10 mouse cellular contexts compared by ENCODE assay signal in the genomic region with DNA sequence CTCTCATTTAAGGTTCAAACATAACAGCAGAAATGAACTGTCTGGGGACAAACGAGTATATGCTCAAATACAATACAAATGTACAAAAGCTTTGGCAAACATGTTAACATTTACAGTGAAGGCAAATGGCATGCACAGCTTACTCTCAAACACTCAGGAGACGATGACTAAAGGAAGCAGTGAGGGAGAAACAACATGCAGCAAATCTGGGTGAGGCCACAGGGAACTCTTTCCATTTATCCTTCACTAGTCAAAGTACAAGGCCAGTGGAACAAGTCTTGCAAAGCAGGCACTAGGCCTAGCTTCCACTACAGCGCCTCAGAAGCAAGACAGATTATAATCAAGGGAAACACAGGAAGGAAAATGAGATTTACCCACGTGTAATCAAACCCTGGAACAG. TPM values are rescaled to one million over a fixed set of nuclear protein-coding genes. Genes with fewer than 3 reads are reported as not detected.
DNase-seq lines count a peak whose midpoint lies in the region; ATAC-seq and TF ChIP-seq lines count a peak whose summit lies in the region.
"Had no signal": no experiment of that assay in that cellular context is flagged by ENCODE, and none has a peak within 500 bp of the region (broad histone marks: within the 10 kb centered on the region; RNA-seq: fewer than 3 reads in every experiment).

No protein-coding gene starts in this region.

- DNase-seq in heart, postnatal 4 days: no peak
- DNase-seq in lung, postnatal 0 days (ENCODE audit: low spot score): peak; percentile 48
- DNase-seq in lung, postnatal 10 days: no peak
- no peak for DNase-seq in gastrocnemius, adult 2 months
- no peak for DNase-seq in cerebellum, adult 8-10 months

- no peak for TF ChIP-seq CTCF in lung, postnatal 0 days (IDR thresholded peaks at IDR 0.05)
- TF ChIP-seq CTCF in gastrocnemius, adult 2 months (IDR thresholded peaks at IDR 0.05): no peak

- no peak overlapping the region for H3K9ac ChIP-seq in heart, embryonic 16.5 days (ENCODE audit: low read length)
- no peak overlapping the region for H3K9ac ChIP-seq in lung, postnatal 0 days (replicated peaks; ENCODE audit: low read depth)
- H3K9ac ChIP-seq in intestine, embryonic 16.5 days (ENCODE audit: low read depth, low read length): no peak overlapping the region
- H3K9ac ChIP-seq: liver, embryonic 12.5 days had no signal

- H3K4me3 ChIP-seq in heart, embryonic 16.5 days (ENCODE audit: low read length): no peak overlapping the region
- H3K4me3 ChIP-seq in lung, postnatal 0 days (ENCODE audit: low read depth, low read length): no peak overlapping the region
- H3K4me3 ChIP-seq in intestine, embryonic 16.5 days (ENCODE audit: low read length): no peak overlapping the region
- no peak overlapping the region for H3K4me3 ChIP-seq in gastrocnemius, adult 2 months
- H3K4me3 ChIP-seq: hindbrain, embryonic 10.5 days; liver, embryonic 12.5 days; myocyte had no signal

- no peaks in the 10 kb centered on the region for H3K27me3 ChIP-seq in heart, embryonic 16.5 days (ENCODE audit: control insufficient read depth, insufficient read depth, low read length)
- no peaks in the 10 kb centered on the region for H3K27me3 ChIP-seq in lung, postnatal 0 days (replicated peaks; ENCODE audit: insufficient read depth, low read length)
- H3K27me3 ChIP-seq in intestine, embryonic 16.5 days (replicated peaks; ENCODE audit: control insufficient read depth, insufficient read depth, low read length): no peaks in the 10 kb centered on the region
- H3K27me3 ChIP-seq: liver, embryonic 12.5 days had no signal

- H3K36me3 ChIP-seq in heart, embryonic 16.5 days (ENCODE audit: control insufficient read depth, insufficient read depth): no peaks in the 10 kb centered on the region
- no peaks in the 10 kb centered on the region for H3K36me3 ChIP-seq in lung, postnatal 0 days (ENCODE audit: insufficient read depth, low read length)
- no peaks in the 10 kb centered on the region for H3K36me3 ChIP-seq in intestine, embryonic 16.5 days (ENCODE audit: control insufficient read depth, insufficient read depth, low read length)
- H3K36me3 ChIP-seq: liver, embryonic 12.5 days had no signal

- no peak for TF ChIP-seq EP300 in lung, postnatal 0 days (IDR thresholded peaks at IDR 0.05)

- ATAC-seq in heart, embryonic 16.5 days (replicated peaks; ENCODE audit: extremely low read depth, insufficient read depth, low FRiP score): no peak
- 0 out of 2 replicates have a peak, but pooled peaks have one; percentile 21 for ATAC-seq in lung, postnatal 0 days
- peak; percentile 74 for ATAC-seq in intestine, embryonic 16.5 days
- ATAC-seq: liver, embryonic 12.5 days had no signal

- H3K4me2 ChIP-seq in heart, embryonic 16.5 days (ENCODE audit: low read depth, low read length): no peak overlapping the region
- no peak overlapping the region for H3K4me2 ChIP-seq in lung, postnatal 0 days (replicated peaks; ENCODE audit: low read depth, low read length)
- H3K4me2 ChIP-seq in intestine, embryonic 16.5 days (ENCODE audit: low read depth, low read length): no peak overlapping the region
- H3K4me2 ChIP-seq: liver, embryonic 12.5 days had no signal

- H3K27ac ChIP-seq in heart, embryonic 16.5 days (ENCODE audit: low read length): peak overlapping the region; percentile 61
- H3K27ac ChIP-seq in lung, postnatal 0 days (ENCODE audit: low read length): peak overlapping the region; percentile 72
- H3K27ac ChIP-seq in intestine, embryonic 16.5 days (ENCODE audit: low read length): peak overlapping the region; percentile 88
- H3K27ac ChIP-seq in gastrocnemius, adult 2 months: no peak overlapping the region
- H3K27ac ChIP-seq: hindbrain, embryonic 10.5 days; liver, embryonic 12.5 days had no signal

- H3K9me3 ChIP-seq in heart, embryonic 16.5 days (replicated peaks; ENCODE audit: control insufficient read depth, low read length): no peaks in the 10 kb centered on the region
- no peaks in the 10 kb centered on the region for H3K9me3 ChIP-seq in lung, postnatal 0 days (ENCODE audit: low read length)
- no peaks in the 10 kb centered on the region for H3K9me3 ChIP-seq in intestine, embryonic 16.5 days (ENCODE audit: control insufficient read depth, low read length)
- H3K9me3 ChIP-seq: hindbrain, embryonic 10.5 days; liver, embryonic 12.5 days had no signal

- intact Hi-C loops in gastrocnemius, adult 2 months (cut with DNase I): no loop called here

- 57% methylated on average over 4 of the region's 4 CpGs for WGBS in heart, embryonic 16.5 days
- 22% methylated on average over 4 of the region's 4 CpGs for WGBS in lung, postnatal 0 days
- WGBS in intestine, embryonic 16.5 days: 34% methylated on average over 4 of the region's 4 CpGs

- H3K4me1 ChIP-seq in heart, embryonic 16.5 days (ENCODE audit: control insufficient read depth, insufficient read depth, low read length): peaks cover 20% of the 10 kb centered on the region
- H3K4me1 ChIP-seq in lung, postnatal 0 days (ENCODE audit: insufficient read depth, low read depth, low read length): peaks cover 33% of the 10 kb centered on the region
- H3K4me1 ChIP-seq in intestine, embryonic 16.5 days (ENCODE audit: control insufficient read depth, insufficient read depth, low read length): peaks cover 24% of the 10 kb centered on the region

RNA-seq across cellular contexts. Expression of a gene that starts 7.4 kb away (rescaled TPM):
- 36.5 and 40.9 TPM in 2 replicates for polyA plus RNA-seq in heart, embryonic 16.5 days (2015; fragmentation: Nextera tagmentation; extraction: Ambion mirVana)
- 10 to 100 TPM; 26.2 to 27.7 TPM for total RNA-seq in heart, postnatal 4 days (2021)
- polyA plus RNA-seq in lung, postnatal 0 days (2015; fragmentation: Nextera tagmentation; extraction: Ambion mirVana): 57.2 and 64.6 TPM in 2 replicates
- 55.2 and 58.9 TPM in 2 replicates for polyA plus RNA-seq in intestine, embryonic 16.5 days (2015; fragmentation: Nextera tagmentation; extraction: Ambion mirVana)
- total RNA-seq in gastrocnemius, adult 2 months (2021): 1 to 10 TPM; 3.6 to 5.1 TPM

RNA-seq across cellular contexts. Expression of a gene that starts 56.7 kb away (rescaled TPM):
- 133 and 140 TPM in 2 replicates for polyA plus RNA-seq in heart, embryonic 16.5 days (2015; fragmentation: Nextera tagmentation; extraction: Ambion mirVana)
- 10 to 100 TPM; 67.3 to 84.0 TPM for total RNA-seq in heart, postnatal 4 days (2021)
- polyA plus RNA-seq in lung, postnatal 0 days (2015; fragmentation: Nextera tagmentation; extraction: Ambion mirVana): 163 and 210 TPM in 2 replicates
- 223 and 225 TPM in 2 replicates for polyA plus RNA-seq in intestine, embryonic 16.5 days (2015; fragmentation: Nextera tagmentation; extraction: Ambion mirVana)
- total RNA-seq in gastrocnemius, adult 2 months (2021): 10 to 100 TPM; 64.1 to 72.6 TPM

RNA-seq across cellular contexts. Expression of a gene that starts 56.7 kb away (rescaled TPM):
- 23.4 and 24.7 TPM in 2 replicates for polyA plus RNA-seq in heart, embryonic 16.5 days (2015; fragmentation: Nextera tagmentation; extraction: Ambion mirVana)
- total RNA-seq in heart, postnatal 4 days (2021): 10 to 100 TPM in 1 of 2 experiments, 1 to 10 TPM in 1; 9.0 to 10.9 TPM
- 1.8 and 2.2 TPM in 2 replicates for polyA plus RNA-seq in lung, postnatal 0 days (2015; fragmentation: Nextera tagmentation; extraction: Ambion mirVana)
- polyA plus RNA-seq in intestine, embryonic 16.5 days (2015; fragmentation: Nextera tagmentation; extraction: Ambion mirVana): 23.9 and 28.0 TPM in 2 replicates
- not detected for total RNA-seq in gastrocnemius, adult 2 months (2021)
